18 mouse cellular contexts compared by ENCODE assay signal in genomic region chr10:116182221-116182620, GRCm38 (mm10).
DNase-seq lines count a peak whose midpoint lies in the region; ATAC-seq and TF ChIP-seq lines count a peak whose summit lies in the region.
"Had no signal": no experiment of that assay in that cellular context is flagged by ENCODE, and none has a peak within 500 bp of the region (broad histone marks: within the 10 kb centered on the region; RNA-seq: fewer than 3 reads in every experiment).

No protein-coding gene starts in this region.

- ATAC-seq in erythroid progenitor cell, adult 5-6 weeks (replicated peaks; ENCODE audit: low FRiP score, poor library complexity, severe bottlenecking) = no peak
- no peak for ATAC-seq in megakaryocyte, adult 5-6 weeks (ENCODE audit: poor library complexity, severe bottlenecking)

- no peaks in the 10 kb centered on the region for H3K36me3 ChIP-seq in heart, embryonic 10.5 days
- H3K36me3 ChIP-seq: embryonic facial prominence, embryonic 12.5 days; neural tube, embryonic 15.5 days had no signal

- H3K27me3 ChIP-seq in heart, embryonic 10.5 days (ENCODE audit: insufficient read depth, poor library complexity, severe bottlenecking) = no peaks in the 10 kb centered on the region
- H3K27me3 ChIP-seq: embryonic facial prominence, embryonic 12.5 days; neural tube, embryonic 15.5 days had no signal

- H3K27ac ChIP-seq in heart, embryonic 10.5 days = no peak overlapping the region
- no peak overlapping the region for H3K27ac ChIP-seq in layer of hippocampus, adult 2 months
- H3K27ac ChIP-seq: embryonic facial prominence, embryonic 12.5 days; macrophage; neural tube, embryonic 15.5 days had no signal

- H3K4me3 ChIP-seq in heart, embryonic 10.5 days = no peak overlapping the region
- H3K4me3 ChIP-seq in layer of hippocampus, adult 2 months = no peak overlapping the region
- H3K4me3 ChIP-seq: embryonic facial prominence, embryonic 12.5 days; myocyte; neural tube, embryonic 15.5 days had no signal

- 87% methylated on average over 5 of the region's 5 CpGs for WGBS in heart, embryonic 10.5 days

- no peaks in the 10 kb centered on the region for H3K9me3 ChIP-seq in heart, embryonic 10.5 days
- H3K9me3 ChIP-seq: embryonic facial prominence, embryonic 12.5 days; neural tube, embryonic 15.5 days had no signal

- peak; percentile 10 for DNase-seq in heart, adult 11 months
- DNase-seq in heart, embryonic 10.5 days (ENCODE audit: low spot score) = no peak
- peak; percentile 47 to 56 for DNase-seq in layer of hippocampus, adult 2 months (ENCODE audit: low spot score in 2 of 2)
- DNase-seq in left cerebral cortex, adult 9 months (ENCODE audit: low spot score in 2 of 2) = peak; percentile 25 to 53
- peak; percentile 52 for DNase-seq in telencephalon, adult 2 months (ENCODE audit: low read depth, low spot score)
- DNase-seq in adrenal gland, postnatal 4 days (ENCODE audit: low spot score in 2 of 2) = no peak
- DNase-seq: adrenal gland, adult 8-10 months; cerebellum, adult 18-20 months; kidney, adult 18-20 months; kidney, postnatal 10 days; lung, embryonic 14.5 days; midbrain, embryonic 14.5 days had no signal

- H3K4me1 ChIP-seq in heart, embryonic 10.5 days = peaks cover 3% of the 10 kb centered on the region; the same call in 1 of the 2 replicates
- H3K4me1 ChIP-seq: embryonic facial prominence, embryonic 12.5 days had no signal

- TF ChIP-seq CTCF in layer of hippocampus, adult 2 months (conservative IDR thresholded peaks at IDR 0.05) = no peak

Comparison
In these comparisons a context has a peak if more than half of its experiments do, and no peak if none do; other contexts are left out.
1. DNase-seq: peak in heart, adult 11 months (single experiment), layer of hippocampus, adult 2 months (2 of 2), left cerebral cortex, adult 9 months (2 of 2) and telencephalon, adult 2 months (single experiment); none in heart, embryonic 10.5 days (single experiment) and adrenal gland, postnatal 4 days (0 of 2).